Mouse (Mus musculus) midbrain, embryonic 16.5 days (tissue): Measurements from ENCODE around the gene Zfp317. TPM values are rescaled to one million over a fixed set of nuclear protein-coding genes. Genes with fewer than 3 reads are reported as not detected.
"Not testable (repeated sequence)": the region's sequence is repeated elsewhere in the genome, so short reads cannot be mapped to it uniquely, and the experiment has no call there.

ENCODE experiments used
- ATAC-seq: fragments of 200-750 bp; cut with Nextera tagmentation; 2 replicates; pipeline ENCODE4 v1.8.0; 2017; ENCODE audit warnings: moderate TSS enrichment
- H3K27ac ChIP-seq: fragments of 300-500 bp; sonication (generic); 2 replicates; pipeline ENCODE4 v1.5.1; 2014; ENCODE audit warnings: mild to moderate bottlenecking, low read length, mixed read lengths
- H3K27me3 ChIP-seq: fragments of 300-500 bp; sonication (generic); 2 replicates; pipeline ENCODE4 v1.6.1; 2014; ENCODE audit warnings: low read depth, low read length, mixed read lengths; ENCODE audit not compliant: control insufficient read depth, insufficient read depth
- H3K36me3 ChIP-seq: fragments of 300-500 bp; sonication (generic); 2 replicates; pipeline ENCODE4 v1.6.1; 2014; ENCODE audit warnings: mild to moderate bottlenecking, low read length, moderate library complexity, mixed read lengths; ENCODE audit not compliant: control insufficient read depth, insufficient read depth
- H3K4me1 ChIP-seq: fragments of 300-500 bp; sonication (generic); 2 replicates; pipeline ENCODE4 v1.6.1; 2014; ENCODE audit warnings: mild to moderate bottlenecking, low read length, mixed read lengths; ENCODE audit not compliant: control insufficient read depth, insufficient read depth
- H3K4me2 ChIP-seq: fragments of 300-500 bp; sonication (generic); 2 replicates; pipeline ENCODE4 v1.6.1; 2014; ENCODE audit warnings: mild to moderate bottlenecking, low read length, mixed read lengths
- H3K4me3 ChIP-seq: fragments of 300-500 bp; sonication (generic); 2 replicates; pipeline ENCODE4 v1.5.1; 2014; ENCODE audit warnings: low read depth, mild to moderate bottlenecking, low read length, moderate library complexity, mixed read lengths
- H3K9ac ChIP-seq: fragments of 300-500 bp; sonication (generic); 2 replicates; pipeline ENCODE4 v1.6.1; 2014; ENCODE audit warnings: low read depth, low read length, mixed read lengths
- H3K9me3 ChIP-seq: fragments of 300-500 bp; sonication (generic); replicated peaks from 2 replicates; pipeline ENCODE4 v1.6.1; 2014; ENCODE audit warnings: mild to moderate bottlenecking, low read length, mixed read lengths; ENCODE audit not compliant: control insufficient read depth, poor library complexity, severe bottlenecking
- WGBS: fragments of 180-500 bp; shearing (Covaris S2); extraction: QIAGEN DNeasy Blood & Tissue Kit; methylation state at CpG from one replicate; pipeline ENCODE4 v1.1.7; 2014; 5-methylcytosine and 5-hydroxymethylcytosine counted together
- polyA plus RNA-seq: library from polyadenylated mRNA; unstranded; fragments of >200 nt; fragmentation: Nextera tagmentation; extraction: Ambion mirVana; gene quantifications from 2 replicates; pipeline ENCODE4 v1.2.1, GENCODE M21; 2015

Gene Zfp317
- polyA plus RNA-seq, 1 experiment from 2014 or later, result 38.1 TPM

DNA sequence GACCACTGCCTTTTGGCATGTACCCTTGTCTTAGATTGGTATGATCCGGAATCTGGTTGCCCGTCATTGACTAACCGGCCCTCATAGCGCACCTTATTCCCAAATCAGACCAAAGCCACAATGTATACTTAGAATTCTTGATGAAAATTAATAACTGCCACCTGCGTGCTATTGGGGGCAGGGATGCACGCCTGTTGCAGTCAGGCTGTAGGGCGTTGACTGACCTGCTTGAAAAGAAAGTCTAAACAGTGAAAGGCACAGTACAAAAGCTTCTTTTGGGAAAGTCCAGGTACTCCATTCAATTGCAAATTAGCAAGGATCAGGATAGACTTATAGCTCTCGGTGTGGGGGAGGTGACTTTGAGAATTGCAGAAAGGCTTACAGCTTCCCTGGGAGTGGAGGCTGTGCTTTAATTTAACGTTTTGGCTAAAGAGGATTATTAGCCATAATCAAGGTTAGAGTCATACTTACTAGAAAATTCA lies 73.0 kb downstream of the Zfp317 start:
- not testable (repeated sequence) for H3K4me2 ChIP-seq, H3K4me3 ChIP-seq, H3K27ac ChIP-seq, H3K27me3 ChIP-seq, H3K9me3 ChIP-seq, H3K4me1 ChIP-seq, ATAC-seq, H3K36me3 ChIP-seq, H3K9ac ChIP-seq
- WGBS, result 55% methylated on average over 9 of the region's 9 CpGs

Other genes starting within 250 kb of the Zfp317 start
- not detected in 2 replicates for gene Olfr847, start 243.4 kb upstream of the Zfp317 start, polyA plus RNA-seq
- gene Olfr849, start 181.8 kb upstream of the Zfp317 start, polyA plus RNA-seq, result not detected in 2 replicates
- not detected in 2 replicates for gene Olfr850, start 143.9 kb upstream of the Zfp317 start, polyA plus RNA-seq
- not detected in 2 replicates for gene Olfr851, start 128.8 kb upstream of the Zfp317 start, polyA plus RNA-seq
- gene Olfr853, start 81.0 kb upstream of the Zfp317 start, polyA plus RNA-seq, result not detected in 2 replicates
- not detected in 2 replicates for gene Olfr854, start 54.7 kb upstream of the Zfp317 start, polyA plus RNA-seq
- not detected in 2 replicates for gene Olfr855, start 39.5 kb upstream of the Zfp317 start, polyA plus RNA-seq
- gene Olfr857, start 87.3 kb downstream of the Zfp317 start, polyA plus RNA-seq, result not detected in 2 replicates
- not detected in 2 replicates for gene Olfr58, start 158.2 kb downstream of the Zfp317 start, polyA plus RNA-seq
- gene Olfr859, start 182.8 kb downstream of the Zfp317 start, polyA plus RNA-seq, result not detected in 2 replicates
- gene Olfr860, start 227.6 kb downstream of the Zfp317 start, polyA plus RNA-seq, result not detected in 2 replicates